Mouse (Mus musculus): Measurements from ENCODE around the gene Itga5. TPM values are rescaled to one million over a fixed set of nuclear protein-coding genes. Genes with fewer than 3 reads are reported as not detected.

Itga5 gene
- polyA plus RNA-seq, 1 experiment from 2014 or later, result 111 TPM

DNA sequence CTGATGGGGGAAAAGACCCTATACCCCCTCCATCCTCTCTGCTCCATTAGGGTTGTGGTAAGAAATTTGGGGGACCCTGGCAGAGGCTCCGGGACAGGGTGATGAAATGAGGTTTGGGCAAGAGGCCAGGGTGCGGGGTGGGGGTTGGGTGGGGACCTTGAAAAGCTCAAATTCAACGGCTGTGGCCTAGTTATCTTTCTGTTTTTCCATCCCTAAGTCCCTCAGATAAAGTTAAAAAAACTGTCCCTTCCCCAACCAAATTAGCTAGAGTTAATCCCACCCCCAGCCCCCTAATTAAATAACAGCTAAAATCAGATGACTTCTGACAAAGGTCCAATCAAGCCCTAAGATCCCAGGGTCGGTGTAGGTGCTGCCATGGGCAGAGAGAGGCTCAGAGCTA is 1.8 kb downstream of the Itga5 start:
- Histone ChIP-seq H3K9ac (peak overlapping the region; percentile 100), H3K4me3 (peak overlapping the region; percentile 100), H3K27ac (ENCODE audit: poor library complexity, severe bottlenecking) (peak overlapping the region; percentile 99), H3K36me3 (0 out of 2 replicates have a peak, but pooled peaks cover 12% of the 10 kb centered on the region), H3K4me1 (replicated peaks) (peaks cover 68% of the 10 kb centered on the region), H3K27me3 (replicated peaks) (no peaks in the 10 kb centered on the region), H3K4me2 (peak overlapping the region; percentile 73), H3K9me3 (replicated peaks) (no peaks in the 10 kb centered on the region)
- no peak for ATAC-seq (ENCODE audit: insufficient number of reproducible peaks, low FRiP score)
- 16% methylated on average over 4 of the region's 4 CpGs for WGBS

DNA sequence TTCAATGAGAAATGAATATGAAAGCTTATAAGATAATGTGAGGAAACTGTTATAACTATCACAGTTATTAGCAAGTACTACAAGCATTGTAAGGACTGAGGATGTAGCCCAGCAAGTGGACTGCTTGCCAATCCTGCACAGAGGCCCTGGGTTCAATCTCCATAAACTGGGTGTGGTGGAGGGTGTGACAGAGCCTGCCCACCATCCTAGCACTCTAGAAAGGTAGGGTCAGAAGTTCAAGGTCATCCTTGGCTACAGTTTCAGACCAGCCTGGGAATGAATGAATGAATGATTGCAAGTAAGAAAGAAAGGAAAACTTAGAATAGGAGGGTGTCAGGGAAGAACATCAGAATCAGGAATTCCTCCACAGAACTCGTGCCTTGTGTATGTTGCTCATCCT is 2.8 kb downstream of the Itga5 start:
- WGBS, result 42% methylated on average over 1 of the region's 1 CpGs
- H3K9me3 ChIP-seq (replicated peaks), result no peaks in the 10 kb centered on the region
- H3K4me2 ChIP-seq, result peak overlapping the region; percentile 73
- no peak for ATAC-seq (ENCODE audit: insufficient number of reproducible peaks, low FRiP score)
- H3K9ac ChIP-seq, result peak overlapping the region; percentile 100
- H3K4me3 ChIP-seq, result peak overlapping the region; percentile 100
- H3K27ac ChIP-seq (ENCODE audit: poor library complexity, severe bottlenecking), result peak overlapping the region; percentile 99
- H3K36me3 ChIP-seq, result 0 out of 2 replicates have a peak, but pooled peaks cover 12% of the 10 kb centered on the region
- H3K27me3 ChIP-seq (replicated peaks), result no peaks in the 10 kb centered on the region
- H3K4me1 ChIP-seq (replicated peaks), result peaks cover 73% of the 10 kb centered on the region

DNA sequence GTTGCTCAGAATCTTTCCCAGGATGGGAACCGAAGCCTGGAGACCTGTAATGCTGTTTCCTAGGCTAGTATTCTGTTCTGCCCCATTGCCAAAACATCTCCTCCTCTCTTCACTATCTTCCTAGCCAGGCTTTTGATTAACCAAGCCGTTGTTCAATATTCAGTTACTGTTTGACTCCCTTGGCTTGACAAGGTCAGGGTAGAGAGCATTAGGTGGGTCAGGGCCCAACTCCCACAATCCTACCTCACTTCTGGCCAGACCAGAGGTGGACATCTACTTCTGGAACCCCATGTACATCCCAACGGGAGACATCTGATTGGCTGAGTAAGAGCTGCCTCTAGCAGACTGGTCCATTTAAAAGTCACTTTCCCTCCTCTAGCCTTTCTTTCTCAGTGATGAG is 3.6 kb downstream of the Itga5 start:
- peaks cover 75% of the 10 kb centered on the region for H3K4me1 ChIP-seq (replicated peaks)
- 75% methylated on average over 3 of the region's 3 CpGs for WGBS
- H3K4me3 ChIP-seq, result no peak overlapping the region
- peaks cover 17% of the 10 kb centered on the region for H3K36me3 ChIP-seq
- ATAC-seq (ENCODE audit: insufficient number of reproducible peaks, low FRiP score), result no peak
- peak overlapping the region; percentile 54; the same call in 1 of the 2 replicates for H3K27ac ChIP-seq (ENCODE audit: poor library complexity, severe bottlenecking)
- no peaks in the 10 kb centered on the region for H3K9me3 ChIP-seq (replicated peaks)
- H3K4me2 ChIP-seq, result no peak overlapping the region
- H3K27me3 ChIP-seq (replicated peaks), result no peaks in the 10 kb centered on the region
- H3K9ac ChIP-seq, result no peak overlapping the region

DNA sequence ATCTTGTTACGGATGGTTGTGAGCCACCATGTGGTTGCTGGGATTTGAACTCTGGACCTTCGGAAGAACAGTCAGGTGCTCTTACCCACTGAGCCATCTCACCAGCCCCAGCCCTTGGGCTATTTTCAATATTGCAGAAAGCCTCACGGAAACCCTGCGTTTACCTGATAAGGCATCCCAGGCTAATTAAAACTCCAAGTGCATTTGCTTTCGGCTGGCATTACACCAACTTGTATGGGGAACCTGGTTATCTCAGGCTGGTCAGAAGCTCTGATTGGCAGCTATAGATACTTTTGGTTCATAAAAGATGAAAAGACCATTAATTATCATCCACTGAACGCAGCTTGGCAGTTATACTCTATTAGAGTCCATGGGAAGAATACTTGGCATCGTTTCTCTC is 4.2 kb downstream of the Itga5 start:
- Histone ChIP-seq H3K36me3 (peaks cover 23% of the 10 kb centered on the region), H3K27me3 (replicated peaks) (no peaks in the 10 kb centered on the region), H3K9me3 (replicated peaks) (no peaks in the 10 kb centered on the region), H3K4me3 (no peak overlapping the region), H3K4me2 (no peak overlapping the region), H3K9ac (no peak overlapping the region), H3K27ac (ENCODE audit: poor library complexity, severe bottlenecking) (0 out of 2 replicates have a peak overlapping the region, but pooled peaks have one; percentile 54), H3K4me1 (replicated peaks) (peaks cover 75% of the 10 kb centered on the region)
- no peak for ATAC-seq (ENCODE audit: insufficient number of reproducible peaks, low FRiP score)
- WGBS, result 72% methylated on average over 7 of the region's 7 CpGs

DNA sequence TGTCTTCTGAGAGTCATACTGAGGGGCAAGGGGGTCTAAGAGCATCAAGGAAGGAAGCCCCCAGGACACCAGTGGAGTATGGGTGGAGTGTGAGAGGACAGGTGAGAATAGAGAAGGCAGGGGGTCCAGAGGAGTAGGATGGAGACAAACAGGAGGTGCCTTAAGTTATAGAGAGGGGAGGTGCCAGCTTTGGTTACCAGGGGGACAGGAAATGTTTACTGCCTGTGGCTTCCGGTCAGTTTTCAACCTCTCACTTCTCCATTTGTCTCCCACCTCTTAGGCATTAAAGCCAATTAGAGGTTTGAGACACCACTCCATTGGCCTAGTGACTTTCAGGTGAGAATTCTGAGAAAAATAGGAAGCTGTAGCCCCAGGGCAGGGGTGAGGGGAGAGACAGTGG is 5.3 kb downstream of the Itga5 start:
- peaks cover 33% of the 10 kb centered on the region for H3K36me3 ChIP-seq
- H3K27me3 ChIP-seq (replicated peaks), result no peaks in the 10 kb centered on the region
- H3K4me2 ChIP-seq, result 0 out of 2 replicates have a peak overlapping the region, but pooled peaks have one; percentile 6
- peak overlapping the region; percentile 2; the same call in 1 of the 2 replicates for H3K27ac ChIP-seq (ENCODE audit: poor library complexity, severe bottlenecking)
- no peak for ATAC-seq (ENCODE audit: insufficient number of reproducible peaks, low FRiP score)
- no peak overlapping the region for H3K4me3 ChIP-seq
- H3K9ac ChIP-seq, result 0 out of 2 replicates have a peak overlapping the region, but pooled peaks have one; percentile 39
- H3K9me3 ChIP-seq (replicated peaks), result no peaks in the 10 kb centered on the region
- WGBS, result 24% methylated on average over 1 of the region's 1 CpGs
- peaks cover 78% of the 10 kb centered on the region for H3K4me1 ChIP-seq (replicated peaks)

DNA sequence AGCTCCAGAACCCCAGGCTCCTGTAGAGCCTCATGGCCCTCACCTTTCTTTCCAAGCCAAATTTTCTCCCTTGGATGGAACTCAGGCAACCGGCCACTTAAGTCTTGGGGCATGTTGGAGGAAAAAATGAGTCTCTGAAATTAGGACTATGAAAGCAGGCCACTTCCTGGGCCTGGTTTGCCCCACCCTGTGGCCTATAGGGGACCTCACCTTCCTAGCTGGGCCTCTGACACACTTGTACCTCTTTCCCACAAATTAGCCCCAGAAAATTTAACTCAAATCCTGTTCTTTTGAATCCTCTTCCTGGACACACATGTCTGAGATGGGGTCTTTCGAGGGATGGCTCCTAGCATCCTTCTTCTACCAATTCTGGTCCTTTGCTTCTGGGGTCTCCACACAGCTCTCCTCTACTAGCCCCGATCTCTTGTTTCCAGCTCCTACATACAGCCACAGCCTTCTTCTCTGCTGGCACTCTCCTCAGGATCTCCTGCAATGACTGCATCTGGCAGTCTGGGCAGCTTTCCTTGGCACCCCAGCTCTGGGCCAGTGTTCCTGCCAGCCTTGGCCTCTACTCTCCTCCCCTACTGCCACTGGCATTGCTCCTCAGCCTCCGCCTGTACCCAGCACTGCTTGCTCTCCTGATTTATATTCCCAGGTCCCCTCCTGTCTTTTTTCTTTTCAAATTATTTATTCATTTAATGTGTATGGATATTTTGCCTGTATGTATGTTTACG is 6.5 kb downstream of the Itga5 start:
- Histone ChIP-seq H3K4me2 (peak overlapping the region; percentile 51; the same call in 1 of the 2 replicates), H3K36me3 (peaks cover 45% of the 10 kb centered on the region), H3K27ac (ENCODE audit: poor library complexity, severe bottlenecking) (peak overlapping the region; percentile 99), H3K9me3 (replicated peaks) (no peaks in the 10 kb centered on the region), H3K4me1 (replicated peaks) (peaks cover 85% of the 10 kb centered on the region), H3K4me3 (no peak overlapping the region), H3K9ac (peak overlapping the region; percentile 59), H3K27me3 (replicated peaks) (no peaks in the 10 kb centered on the region)
- no peak for ATAC-seq (ENCODE audit: insufficient number of reproducible peaks, low FRiP score)
- 87% methylated on average over 5 of the region's 5 CpGs for WGBS

DNA sequence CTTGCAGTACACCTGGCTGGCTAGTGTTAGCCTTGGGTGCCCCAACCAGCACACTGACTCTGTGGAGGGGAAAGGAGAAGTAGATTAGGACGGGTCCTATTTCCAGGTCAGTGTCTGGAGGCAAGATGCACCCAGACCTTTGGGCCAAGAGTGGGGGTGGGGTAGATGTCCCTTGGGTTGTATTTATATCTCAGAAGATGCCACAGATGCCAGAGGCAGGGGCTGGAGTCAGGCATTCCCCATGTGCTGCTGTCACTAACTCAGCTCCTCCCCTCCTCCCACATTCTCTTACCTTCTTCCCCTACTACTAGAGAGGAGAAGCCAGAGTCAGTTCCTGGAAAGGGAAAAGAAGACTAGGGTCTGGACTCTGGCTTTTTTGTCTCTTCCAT is 7.4 kb downstream of the Itga5 start:
- no peaks in the 10 kb centered on the region for H3K27me3 ChIP-seq (replicated peaks)
- ATAC-seq (ENCODE audit: insufficient number of reproducible peaks, low FRiP score), result 0 out of 2 replicates have a peak, but pooled peaks have one; percentile 20
- whole genome bisulfite sequencing, result 18% methylated on average over 1 of the region's 1 CpGs
- H3K36me3 ChIP-seq, result peaks cover 54% of the 10 kb centered on the region
- no peaks in the 10 kb centered on the region for H3K9me3 ChIP-seq (replicated peaks)
- peak overlapping the region; percentile 99 for H3K27ac ChIP-seq (ENCODE audit: poor library complexity, severe bottlenecking)
- H3K9ac ChIP-seq, result peak overlapping the region; percentile 59; the same call in 1 of the 2 replicates
- peak overlapping the region; percentile 51 for H3K4me2 ChIP-seq
- H3K4me1 ChIP-seq (replicated peaks), result peaks cover 85% of the 10 kb centered on the region
- H3K4me3 ChIP-seq, result no peak overlapping the region

DNA sequence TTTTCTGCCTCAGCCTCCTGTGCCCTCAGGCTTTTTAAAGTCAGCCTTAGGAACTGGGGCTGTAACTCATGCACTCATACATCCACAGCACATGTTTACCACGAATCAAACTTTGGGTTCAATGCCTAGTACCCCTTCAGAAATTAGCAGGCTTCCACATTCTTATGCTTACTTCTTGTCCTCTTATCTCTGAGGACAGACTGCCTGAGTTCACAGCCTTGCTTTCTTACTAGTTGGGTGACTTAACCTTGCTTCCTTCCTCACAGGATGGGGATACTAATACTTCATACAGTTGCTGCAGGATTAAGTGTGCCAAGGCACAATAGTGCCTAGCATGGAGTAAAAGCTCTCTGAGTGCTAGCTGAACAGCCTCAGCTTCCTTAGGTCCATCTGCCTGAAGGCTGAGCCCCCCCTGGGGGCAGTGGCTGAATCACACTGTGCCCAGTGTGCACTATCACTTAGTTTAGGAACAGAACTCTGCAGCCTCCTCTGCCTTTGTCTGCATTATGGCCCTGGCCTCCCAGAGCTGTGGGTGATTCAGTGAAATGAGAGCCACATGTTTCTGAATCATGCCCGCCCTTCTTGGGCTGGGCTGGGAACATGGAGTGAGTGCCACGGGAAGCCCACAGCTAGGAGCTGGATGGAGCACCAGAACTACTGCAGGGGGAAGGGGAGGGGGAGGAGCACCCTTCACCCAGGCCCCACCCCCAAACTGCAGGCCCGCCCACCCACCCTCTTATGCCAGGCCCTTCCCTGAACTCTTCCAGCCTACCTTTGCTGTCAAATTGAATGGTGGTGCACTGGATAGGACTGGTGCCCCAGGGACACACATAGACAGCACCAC is 8.1 kb downstream of the Itga5 start:
- H3K27me3 ChIP-seq (replicated peaks), result no peaks in the 10 kb centered on the region
- peak overlapping the region; percentile 59 for H3K9ac ChIP-seq
- WGBS, result 31% methylated on average over 4 of the region's 4 CpGs
- peak overlapping the region; percentile 51 for H3K4me2 ChIP-seq
- H3K4me3 ChIP-seq, result no peak overlapping the region
- peaks cover 83% of the 10 kb centered on the region for H3K4me1 ChIP-seq (replicated peaks)
- H3K9me3 ChIP-seq (replicated peaks), result no peaks in the 10 kb centered on the region
- peaks cover 60% of the 10 kb centered on the region for H3K36me3 ChIP-seq
- peak; percentile 55 for ATAC-seq (ENCODE audit: insufficient number of reproducible peaks, low FRiP score)
- peak overlapping the region; percentile 99 for H3K27ac ChIP-seq (ENCODE audit: poor library complexity, severe bottlenecking)

DNA sequence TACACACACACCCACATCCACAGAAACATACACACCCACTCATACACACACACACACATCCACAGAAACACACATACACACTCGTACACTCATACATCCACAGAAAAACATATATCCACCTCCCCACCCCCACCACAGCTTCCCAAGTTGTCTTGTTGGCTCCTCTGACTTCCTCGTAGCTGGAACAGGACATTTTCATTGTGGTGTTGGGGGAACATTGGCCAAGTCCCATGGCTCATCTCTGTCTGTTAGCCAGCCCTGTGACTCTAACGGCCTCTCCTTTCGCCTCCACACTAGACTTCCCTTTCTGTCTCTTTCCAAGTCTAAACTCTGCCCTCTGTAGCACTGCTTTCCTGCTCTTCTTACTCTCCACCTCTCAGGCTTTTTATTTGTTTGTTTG is 8.7 kb downstream of the Itga5 start:
- WGBS, result 75% methylated on average over 4 of the region's 4 CpGs
- peak overlapping the region; percentile 99 for H3K27ac ChIP-seq (ENCODE audit: poor library complexity, severe bottlenecking)
- peak overlapping the region; percentile 59 for H3K9ac ChIP-seq
- H3K36me3 ChIP-seq, result peaks cover 67% of the 10 kb centered on the region
- no peaks in the 10 kb centered on the region for H3K9me3 ChIP-seq (replicated peaks)
- peaks cover 77% of the 10 kb centered on the region for H3K4me1 ChIP-seq (replicated peaks)
- H3K27me3 ChIP-seq (replicated peaks), result no peaks in the 10 kb centered on the region
- H3K4me2 ChIP-seq, result no peak overlapping the region
- no peak overlapping the region for H3K4me3 ChIP-seq
- no peak for ATAC-seq (ENCODE audit: insufficient number of reproducible peaks, low FRiP score)

DNA sequence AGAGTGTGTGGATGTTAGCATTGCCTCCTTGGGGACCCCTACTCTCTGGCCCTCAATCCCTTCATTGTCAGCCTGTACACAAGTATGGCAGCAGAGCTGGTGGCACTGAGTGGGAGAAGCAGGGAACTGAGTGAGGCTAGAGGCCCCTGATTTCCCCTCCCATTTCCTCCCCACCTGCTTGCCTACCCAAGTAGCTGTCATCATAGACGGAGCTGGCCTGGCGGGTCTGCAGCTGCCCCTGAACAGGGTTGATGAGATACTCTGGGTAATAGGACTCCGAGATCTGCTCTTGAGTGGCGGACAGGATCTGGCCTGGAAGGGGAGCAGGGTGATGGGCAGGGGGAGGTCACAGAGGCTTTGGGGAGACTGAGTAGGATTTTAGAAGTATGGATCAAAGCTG is 10.4 kb downstream of the Itga5 start:
- peaks cover 64% of the 10 kb centered on the region for H3K4me1 ChIP-seq (replicated peaks)
- H3K4me3 ChIP-seq, result no peak overlapping the region
- H3K27ac ChIP-seq (ENCODE audit: poor library complexity, severe bottlenecking), result peak overlapping the region; percentile 99
- 48% methylated on average over 4 of the region's 4 CpGs for WGBS
- no peaks in the 10 kb centered on the region for H3K27me3 ChIP-seq (replicated peaks)
- H3K36me3 ChIP-seq, result peaks cover 74% of the 10 kb centered on the region
- no peaks in the 10 kb centered on the region for H3K9me3 ChIP-seq (replicated peaks)
- no peak for ATAC-seq (ENCODE audit: insufficient number of reproducible peaks, low FRiP score)
- H3K4me2 ChIP-seq, result no peak overlapping the region
- H3K9ac ChIP-seq, result peak overlapping the region; percentile 38; the same call in 1 of the 2 replicates

DNA sequence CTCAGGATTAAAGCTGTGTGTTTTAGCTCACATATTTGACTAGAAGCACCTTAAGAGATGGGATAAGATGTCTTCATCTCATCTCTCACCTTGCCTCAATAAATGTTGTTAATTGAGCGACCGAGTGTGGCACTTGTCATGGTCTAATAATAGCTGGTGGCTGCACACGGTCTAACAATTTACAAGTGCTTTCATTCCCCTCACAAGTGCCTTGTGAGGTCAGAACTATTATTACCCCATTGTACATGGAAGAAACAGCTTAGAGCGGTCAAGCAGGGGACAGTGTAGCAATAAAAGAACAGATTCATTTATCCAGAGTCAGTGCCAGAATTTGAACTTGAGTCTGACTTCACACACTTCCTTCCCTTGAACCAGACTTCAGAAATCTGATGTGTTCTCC is 11.1 kb downstream of the Itga5 start:
- H3K36me3 ChIP-seq, result peaks cover 79% of the 10 kb centered on the region
- H3K4me3 ChIP-seq, result no peak overlapping the region
- 47% methylated on average over 4 of the region's 4 CpGs for WGBS
- no peak for ATAC-seq (ENCODE audit: insufficient number of reproducible peaks, low FRiP score)
- peaks cover 61% of the 10 kb centered on the region for H3K4me1 ChIP-seq (replicated peaks)
- no peak overlapping the region for H3K4me2 ChIP-seq
- H3K27ac ChIP-seq (ENCODE audit: poor library complexity, severe bottlenecking), result peak overlapping the region; percentile 99
- peak overlapping the region; percentile 19; the same call in 1 of the 2 replicates for H3K9ac ChIP-seq
- no peaks in the 10 kb centered on the region for H3K27me3 ChIP-seq (replicated peaks)
- no peaks in the 10 kb centered on the region for H3K9me3 ChIP-seq (replicated peaks)
